Mouse (Mus musculus) kidney, postnatal 14 days (tissue): ENCODE measurements around the gene Cdh22.

Experiments
- DNase-seq: peaks from one replicate; pipeline ENCODE4 v3.0.0; 2022; ENCODE audit warnings: mixed read lengths

Gene Cdh22

GRCm38 (mm10) chr2:165234613-165235291, at the start of gene Cdh22:
Gene Cdh22 (minus strand): TSS chr2:165234853.
- peak; percentile 45 for DNase-seq

- no peak for DNase-seq
These were observed 49.7 kb upstream of the Cdh22 start for GRCm38 (mm10) chr2:165284377-165284776.

- no peak for DNase-seq
These were observed 49.0 kb upstream of the Cdh22 start for GRCm38 (mm10) chr2:165283644-165284043.

DNA sequence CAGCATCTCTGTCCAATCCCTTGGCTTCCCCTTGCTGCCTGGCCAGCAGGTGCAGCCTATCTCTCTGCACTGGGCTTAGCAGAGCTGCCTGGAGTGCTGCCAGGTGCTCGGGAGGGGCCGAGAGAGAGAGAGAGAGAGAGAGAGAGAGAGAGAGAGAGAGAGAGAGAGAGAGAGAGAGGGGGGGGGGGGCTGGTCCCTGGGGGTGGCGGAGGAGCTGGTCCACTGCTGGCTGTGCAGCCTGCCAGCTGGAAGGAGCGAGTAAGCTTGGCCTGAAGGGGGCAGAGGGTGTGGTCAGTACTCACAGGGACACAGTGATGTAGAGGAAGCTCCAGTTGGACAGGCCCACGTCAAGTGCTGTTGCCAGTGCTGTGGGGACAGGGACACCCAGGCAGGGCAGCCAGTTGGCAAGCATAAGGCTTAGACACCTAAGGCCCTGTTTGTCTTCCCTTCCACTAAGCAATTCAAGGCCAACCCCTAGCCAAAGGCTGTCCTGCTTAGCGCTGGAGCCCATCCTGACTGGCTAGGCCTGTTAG, 47.2 kb upstream of the Cdh22 start:
- no peak for DNase-seq

DNA sequence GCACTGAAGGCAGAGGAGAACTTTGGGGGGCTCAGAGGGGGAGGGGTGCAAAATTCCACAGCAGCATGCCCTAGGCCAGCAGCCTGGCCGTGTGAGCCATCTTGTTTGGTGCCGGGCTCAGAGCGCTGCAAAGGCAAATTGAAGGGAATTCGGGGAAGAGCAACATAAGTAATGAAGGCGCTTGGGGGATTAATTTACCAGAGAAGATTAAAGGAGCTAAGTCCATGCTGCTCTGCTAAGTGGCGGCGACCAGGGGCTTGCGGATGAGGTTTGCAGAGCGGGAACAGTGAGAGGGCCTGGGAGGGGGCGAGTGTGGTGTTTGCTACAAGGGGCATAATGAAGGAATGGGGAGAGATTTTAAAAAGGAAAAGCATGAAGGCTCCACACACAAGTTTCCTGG, 44.7 kb upstream of the Cdh22 start:
- DNase-seq, result no peak

DNA sequence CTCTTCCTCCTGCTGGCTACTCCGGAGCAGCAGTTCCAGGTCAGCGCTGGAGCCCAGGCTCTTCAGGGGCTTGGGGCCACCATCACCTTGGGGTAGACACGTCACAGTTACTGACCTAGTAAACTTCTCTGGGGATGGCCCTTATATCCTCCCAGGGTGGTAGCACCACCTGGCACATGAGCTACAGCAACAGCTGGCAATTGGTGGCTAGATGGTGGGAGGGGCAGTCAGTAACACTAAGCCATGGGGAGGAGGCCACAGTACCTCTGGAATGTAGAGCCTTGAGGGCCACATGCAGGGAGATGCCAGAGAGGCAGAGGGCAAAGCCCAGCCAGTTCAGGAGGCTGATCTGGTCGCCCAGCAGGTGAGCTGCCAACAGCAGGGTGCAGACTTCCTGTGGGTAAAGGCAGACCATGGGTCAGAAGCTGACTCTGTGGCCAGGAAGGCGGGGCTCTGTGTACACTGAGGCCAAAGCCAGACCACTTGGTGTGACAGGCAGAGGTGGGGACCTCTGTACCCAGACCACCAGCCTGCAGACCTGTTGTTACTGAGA, 42.6 kb upstream of the Cdh22 start:
- peak; percentile 18 for DNase-seq

- DNase-seq, result peak; percentile 81
These were observed 41.2 kb upstream of the Cdh22 start for GRCm38 (mm10) chr2:165275824-165276223.

DNA sequence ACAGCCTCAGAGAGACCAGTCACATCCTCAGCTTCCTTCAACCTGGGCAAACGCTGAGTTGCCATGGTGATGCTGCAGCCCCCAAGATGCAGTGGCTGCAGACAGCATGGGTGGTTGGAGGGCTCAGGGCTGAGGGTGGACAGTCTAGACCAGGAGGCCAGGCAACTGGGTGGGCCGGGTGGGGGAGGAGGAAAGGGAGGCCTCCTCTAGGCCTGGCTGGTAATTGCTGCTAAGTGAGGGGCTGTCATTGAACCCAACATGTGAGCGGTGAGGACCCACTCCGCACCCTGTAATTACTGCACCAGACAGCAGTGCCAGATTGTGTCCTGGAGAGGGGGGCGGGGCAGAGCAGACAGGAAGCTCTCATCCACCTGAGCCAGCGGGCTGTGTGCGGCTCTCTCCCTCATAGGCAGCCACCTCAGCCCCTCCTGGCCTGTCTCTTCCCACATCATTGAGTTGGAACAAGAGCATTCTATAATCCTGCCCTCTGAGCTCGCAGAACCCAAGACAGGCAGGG, 40.5 kb upstream of the Cdh22 start:
- no peak for DNase-seq

GRCm38 (mm10) chr2:165273589-165273988, 38.9 kb upstream of the Cdh22 start:
- DNase-seq, result no peak

GRCm38 (mm10) chr2:165271326-165271725, 36.7 kb upstream of the Cdh22 start:
- no peak for DNase-seq

GRCm38 (mm10) chr2:165270858-165271257, 36.2 kb upstream of the Cdh22 start:
- no peak for DNase-seq

GRCm38 (mm10) chr2:165266739-165267138, 32.1 kb upstream of the Cdh22 start:
- no peak for DNase-seq

DNA sequence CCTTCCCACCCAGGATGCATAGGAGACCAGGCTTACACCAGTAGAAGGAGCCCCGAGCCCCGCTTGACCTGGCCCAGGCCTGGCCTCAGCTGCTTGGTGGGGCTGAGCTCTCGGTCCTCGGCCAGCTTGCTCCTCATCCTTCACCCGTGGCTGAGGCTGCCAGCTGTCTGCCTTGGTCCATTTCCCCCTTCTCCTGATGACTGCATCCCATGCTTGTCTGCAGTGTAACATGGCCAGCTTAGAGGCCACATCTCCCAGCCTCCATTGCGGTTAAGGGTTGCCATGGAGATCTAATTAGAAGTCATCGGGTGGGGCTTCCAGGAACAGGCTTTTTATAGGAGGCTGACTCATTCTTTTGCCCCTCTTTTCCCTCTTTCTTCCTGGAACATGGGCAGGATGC, 29.2 kb upstream of the Cdh22 start:
- no peak for DNase-seq

GRCm38 (mm10) chr2:165262274-165262990, 27.8 kb upstream of the Cdh22 start:
- no peak for DNase-seq

DNA sequence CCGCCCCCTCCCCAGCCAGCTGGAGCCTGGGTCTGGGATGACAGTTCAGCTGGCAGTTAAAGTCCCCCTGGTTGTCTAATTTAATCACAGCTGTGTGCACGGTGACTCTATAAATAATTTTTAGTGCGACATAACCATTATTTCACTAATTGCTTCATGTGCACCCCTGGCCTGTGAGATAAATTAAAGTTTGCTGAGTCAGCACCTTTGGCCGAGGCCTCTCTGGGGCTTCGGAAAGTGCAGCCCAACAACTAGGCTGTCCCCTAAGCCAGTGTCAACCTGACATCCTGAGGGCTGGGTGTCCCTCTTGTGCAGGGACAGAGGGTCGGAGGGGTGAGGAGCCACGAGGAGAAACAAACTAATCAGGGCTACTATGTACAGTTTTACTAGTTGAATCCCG, 25.2 kb upstream of the Cdh22 start:
- no peak for DNase-seq

DNA sequence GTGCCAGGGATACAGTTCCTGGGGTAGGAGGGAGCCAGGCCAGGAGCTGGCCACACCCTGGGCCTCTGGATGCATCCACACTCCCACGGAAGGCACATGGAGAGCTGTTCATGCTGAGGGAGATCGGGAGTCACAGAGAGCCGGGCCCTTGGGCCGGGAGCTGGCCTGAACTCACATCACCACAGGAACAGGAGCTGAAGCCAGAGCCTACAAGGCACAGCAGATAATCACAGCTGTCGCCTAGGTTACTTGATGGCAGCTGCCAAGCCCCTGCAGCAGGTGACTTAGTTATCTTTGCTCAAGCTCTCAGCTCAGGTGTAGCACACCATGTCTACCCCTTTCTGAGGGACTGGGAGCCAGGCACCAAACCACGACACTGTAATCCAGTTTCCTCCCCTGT, 23.7 kb upstream of the Cdh22 start:
- DNase-seq, result no peak

GRCm38 (mm10) chr2:165257151-165257834, 22.6 kb upstream of the Cdh22 start:
- no peak for DNase-seq

- DNase-seq, result no peak
These were observed 21.6 kb upstream of the Cdh22 start for GRCm38 (mm10) chr2:165256213-165256612.

DNA sequence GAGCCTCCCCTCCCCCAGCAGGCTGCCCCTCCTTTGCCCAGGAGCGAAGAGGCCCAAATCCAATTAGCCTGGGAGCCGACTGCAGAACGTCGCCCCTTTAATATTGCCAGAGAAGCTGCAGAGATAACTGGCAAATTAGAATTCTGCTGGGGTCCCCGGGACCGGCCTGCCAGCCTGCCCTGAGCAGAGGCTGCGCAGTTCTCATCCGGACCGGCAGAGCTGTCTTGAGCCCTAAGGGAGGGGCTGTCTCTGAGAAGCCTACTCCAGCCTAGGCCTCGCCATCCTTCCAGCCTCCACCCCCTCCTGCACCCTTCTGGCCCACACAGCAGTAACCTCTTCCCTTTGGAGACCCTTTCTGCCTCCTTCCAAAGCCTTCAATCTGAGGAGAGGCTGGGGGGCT, 19.2 kb upstream of the Cdh22 start:
- no peak for DNase-seq

DNA sequence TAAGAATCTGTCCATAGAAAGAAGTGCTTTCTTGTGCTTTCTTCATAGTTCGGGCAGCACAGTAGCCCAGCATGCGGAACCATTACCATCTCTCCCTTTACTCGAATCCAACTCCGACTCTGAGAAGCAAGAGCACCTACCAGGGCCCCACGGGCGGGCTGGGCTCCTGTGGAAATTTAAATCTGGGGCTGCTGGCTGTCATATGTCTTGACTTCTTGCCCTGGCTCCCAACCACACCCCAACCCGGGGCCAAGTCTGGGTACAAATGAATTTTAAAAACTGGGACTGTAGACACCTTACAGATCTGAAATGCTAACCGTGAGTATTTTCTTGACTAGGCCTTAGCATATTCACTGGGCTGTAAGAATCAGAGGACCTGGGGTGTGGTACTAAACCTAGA, 18.6 kb upstream of the Cdh22 start:
- no peak for DNase-seq

- no peak for DNase-seq
These were observed 18.1 kb upstream of the Cdh22 start for GRCm38 (mm10) chr2:165252801-165253200.

- DNase-seq, result peak; percentile 64
These were observed 17.7 kb upstream of the Cdh22 start for GRCm38 (mm10) chr2:165252381-165252780.

GRCm38 (mm10) chr2:165250903-165251302, 16.2 kb upstream of the Cdh22 start:
- no peak for DNase-seq
